Mouse (Mus musculus): ENCODE results near the gene Abcc5. TPM values are rescaled to one million over a fixed set of nuclear protein-coding genes. Genes with fewer than 3 reads are reported as not detected.
"Not testable (repeated sequence)": the region's sequence is repeated elsewhere in the genome, so short reads cannot be mapped to it uniquely, and the experiment has no call there.

The Abcc5 gene
- polyA plus RNA-seq, 1 experiment: 244 TPM

DNA sequence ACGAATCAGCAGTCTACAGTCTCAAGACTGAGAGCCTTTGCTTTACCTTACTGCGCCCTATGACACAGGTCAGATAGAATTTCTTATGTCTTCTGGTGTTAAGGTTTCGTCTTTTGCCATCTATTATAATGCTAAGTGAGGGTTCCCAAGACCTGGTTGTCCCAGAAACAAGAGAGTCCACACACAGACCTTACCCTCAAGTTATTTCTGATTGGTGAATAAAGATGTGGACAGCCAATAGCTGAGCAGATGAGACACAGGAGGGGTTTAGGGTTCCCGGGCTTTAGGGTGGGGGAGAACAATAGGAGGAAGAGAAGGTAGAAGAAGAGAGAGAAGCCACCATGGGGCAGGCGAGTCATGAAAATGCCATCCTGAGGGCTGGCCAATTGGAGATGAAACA is 50.9 kb downstream of the Abcc5 start:
- H3K4me3 ChIP-seq (ENCODE audit: control insufficient read depth, insufficient read depth, low read length): no peak overlapping the region
- no peak for DNase-seq
- H3K27ac ChIP-seq (ENCODE audit: control insufficient read depth, insufficient read depth, low read length): no peak overlapping the region
- H3K36me3 ChIP-seq (ENCODE audit: control insufficient read depth, insufficient read depth, low read length): peaks cover 57% of the 10 kb centered on the region
- H3K27me3 ChIP-seq (ENCODE audit: control insufficient read depth, insufficient read depth, low read length): no peaks in the 10 kb centered on the region
- TF ChIP-seq CTCF (IDR thresholded peaks at IDR 0.05; ENCODE audit: borderline replicate concordance, control insufficient read depth, extremely low read depth, insufficient read depth, low read length, poor library complexity) (no peak), POLR2A (IDR thresholded peaks at IDR 0.05; ENCODE audit: control insufficient read depth, extremely low read depth, insufficient read depth, low read length, poor library complexity) (no peak)
- WGBS: 97% methylated on average over 5 of the region's 5 CpGs
- no peaks in the 10 kb centered on the region for H3K4me1 ChIP-seq (replicated peaks; ENCODE audit: control insufficient read depth, insufficient read depth, low read length)

GRCm38 (mm10) chr16:20371731-20372130 is 54.5 kb downstream of the Abcc5 start:
- H3K4me3 ChIP-seq (ENCODE audit: control insufficient read depth, insufficient read depth, low read length): no peak overlapping the region
- DNase-seq: no peak
- H3K36me3 ChIP-seq (ENCODE audit: control insufficient read depth, insufficient read depth, low read length): peaks cover 75% of the 10 kb centered on the region
- H3K27ac ChIP-seq (ENCODE audit: control insufficient read depth, insufficient read depth, low read length): no peak overlapping the region
- H3K4me1 ChIP-seq (replicated peaks; ENCODE audit: control insufficient read depth, insufficient read depth, low read length): no peaks in the 10 kb centered on the region
- no peaks in the 10 kb centered on the region for H3K27me3 ChIP-seq (ENCODE audit: control insufficient read depth, insufficient read depth, low read length)
- 90% methylated on average over 4 of the region's 4 CpGs for WGBS
- TF ChIP-seq POLR2A (IDR thresholded peaks at IDR 0.05; ENCODE audit: control insufficient read depth, extremely low read depth, insufficient read depth, low read length, poor library complexity): no peak
- no peak for TF ChIP-seq CTCF (IDR thresholded peaks at IDR 0.05; ENCODE audit: borderline replicate concordance, control insufficient read depth, extremely low read depth, insufficient read depth, low read length, poor library complexity)

- H3K36me3 ChIP-seq (ENCODE audit: control insufficient read depth, insufficient read depth, low read length): peaks cover 78% of the 10 kb centered on the region
- no peak overlapping the region for H3K4me3 ChIP-seq (ENCODE audit: control insufficient read depth, insufficient read depth, low read length)
- no peaks in the 10 kb centered on the region for H3K4me1 ChIP-seq (replicated peaks; ENCODE audit: control insufficient read depth, insufficient read depth, low read length)
- TF ChIP-seq CTCF (IDR thresholded peaks at IDR 0.05; ENCODE audit: borderline replicate concordance, control insufficient read depth, extremely low read depth, insufficient read depth, low read length, poor library complexity) (no peak), POLR2A (IDR thresholded peaks at IDR 0.05; ENCODE audit: control insufficient read depth, extremely low read depth, insufficient read depth, low read length, poor library complexity) (no peak)
- DNase-seq: no peak
- no peaks in the 10 kb centered on the region for H3K27me3 ChIP-seq (ENCODE audit: control insufficient read depth, insufficient read depth, low read length)
- no peak overlapping the region for H3K27ac ChIP-seq (ENCODE audit: control insufficient read depth, insufficient read depth, low read length)
- WGBS: over 99% methylated on average over 9 of the region's 9 CpGs
Observed at GRCm38 (mm10) chr16:20368221-20368620, 58.0 kb downstream of the Abcc5 start.

- Histone ChIP-seq H3K36me3 (ENCODE audit: control insufficient read depth, insufficient read depth, low read length) (peaks cover 72% of the 10 kb centered on the region), H3K27ac (ENCODE audit: control insufficient read depth, insufficient read depth, low read length) (no peak overlapping the region), H3K4me3 (ENCODE audit: control insufficient read depth, insufficient read depth, low read length) (no peak overlapping the region), H3K4me1 (replicated peaks; ENCODE audit: control insufficient read depth, insufficient read depth, low read length) (no peaks in the 10 kb centered on the region), H3K27me3 (ENCODE audit: control insufficient read depth, insufficient read depth, low read length) (no peaks in the 10 kb centered on the region)
- WGBS: 95% methylated on average over 11 of the region's 11 CpGs
- TF ChIP-seq POLR2A (IDR thresholded peaks at IDR 0.05; ENCODE audit: control insufficient read depth, extremely low read depth, insufficient read depth, low read length, poor library complexity): no peak
- TF ChIP-seq CTCF (IDR thresholded peaks at IDR 0.05; ENCODE audit: borderline replicate concordance, control insufficient read depth, extremely low read depth, insufficient read depth, low read length, poor library complexity): no peak
- no peak for DNase-seq
Observed at GRCm38 (mm10) chr16:20362121-20362520, 64.1 kb downstream of the Abcc5 start.

DNA sequence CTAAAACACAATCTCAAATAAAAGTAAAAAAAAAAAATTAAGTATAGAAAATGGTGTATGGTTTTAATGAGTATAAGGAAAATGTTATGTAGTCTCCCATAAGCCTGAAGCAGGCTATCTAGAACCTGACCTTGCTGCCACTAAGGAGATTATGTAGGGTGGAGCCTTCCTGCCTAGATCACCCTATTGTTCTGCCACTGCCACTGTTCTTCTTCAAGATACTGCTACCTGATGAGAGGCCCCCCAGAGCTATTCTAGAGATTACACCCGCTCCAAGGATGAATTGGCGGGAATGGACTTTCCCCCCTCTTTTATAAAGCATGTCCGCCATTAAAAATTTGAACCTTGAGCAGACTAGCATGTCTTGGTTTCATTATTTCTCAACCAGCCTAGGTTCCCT is 64.7 kb downstream of the Abcc5 start:
- WGBS: 95% methylated on average over 3 of the region's 3 CpGs
- H3K27me3 ChIP-seq (ENCODE audit: control insufficient read depth, insufficient read depth, low read length); H3K4me1 ChIP-seq (replicated peaks; ENCODE audit: control insufficient read depth, insufficient read depth, low read length); H3K4me3 ChIP-seq (ENCODE audit: control insufficient read depth, insufficient read depth, low read length); DNase-seq; H3K27ac ChIP-seq (ENCODE audit: control insufficient read depth, insufficient read depth, low read length): not testable (repeated sequence)
- peaks cover 72% of the 10 kb centered on the region for H3K36me3 ChIP-seq (ENCODE audit: control insufficient read depth, insufficient read depth, low read length)

DNA sequence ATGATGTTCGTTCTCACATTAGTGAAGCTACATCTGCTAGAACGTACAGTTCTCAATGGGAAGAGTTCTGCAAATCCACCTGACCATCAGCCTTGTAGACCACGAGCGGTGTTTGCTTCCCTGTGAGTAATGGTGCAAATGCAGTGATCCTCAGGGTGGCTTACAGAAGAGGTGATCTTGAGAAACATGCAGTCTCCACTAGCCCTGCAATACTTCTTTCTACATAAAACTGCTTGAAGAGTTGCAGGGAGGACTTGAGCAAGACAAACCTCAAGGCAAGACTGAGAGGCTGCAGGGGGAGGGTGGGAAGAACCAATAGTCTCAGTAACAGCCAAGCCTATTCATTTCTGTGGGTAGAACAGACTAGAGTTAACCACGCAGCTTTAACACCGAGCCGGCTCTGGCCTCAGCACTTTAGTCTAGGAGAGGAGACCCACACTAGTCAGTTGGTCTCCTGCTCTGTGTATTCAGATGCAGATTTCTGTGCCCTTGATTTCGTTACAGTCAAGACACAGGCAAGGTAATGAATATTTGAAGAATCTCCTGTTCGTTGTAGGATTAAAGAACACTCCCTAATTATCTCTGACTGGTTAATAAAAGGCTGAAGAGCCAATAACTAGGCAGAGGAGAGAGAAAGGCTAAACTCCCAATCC is 66.4 kb downstream of the Abcc5 start:
- DNase-seq: no peak
- Histone ChIP-seq H3K27me3 (ENCODE audit: control insufficient read depth, insufficient read depth, low read length) (no peaks in the 10 kb centered on the region), H3K4me3 (ENCODE audit: control insufficient read depth, insufficient read depth, low read length) (no peak overlapping the region), H3K4me1 (replicated peaks; ENCODE audit: control insufficient read depth, insufficient read depth, low read length) (no peaks in the 10 kb centered on the region), H3K27ac (ENCODE audit: control insufficient read depth, insufficient read depth, low read length) (no peak overlapping the region), H3K36me3 (ENCODE audit: control insufficient read depth, insufficient read depth, low read length) (peaks cover 72% of the 10 kb centered on the region)
- 92% methylated on average over 9 of the region's 9 CpGs for WGBS
- no peak for TF ChIP-seq POLR2A (IDR thresholded peaks at IDR 0.05; ENCODE audit: control insufficient read depth, extremely low read depth, insufficient read depth, low read length, poor library complexity)
- no peak for TF ChIP-seq CTCF (IDR thresholded peaks at IDR 0.05; ENCODE audit: borderline replicate concordance, control insufficient read depth, extremely low read depth, insufficient read depth, low read length, poor library complexity)

- Histone ChIP-seq H3K27me3 (ENCODE audit: control insufficient read depth, insufficient read depth, low read length) (no peaks in the 10 kb centered on the region), H3K36me3 (ENCODE audit: control insufficient read depth, insufficient read depth, low read length) (peaks cover 69% of the 10 kb centered on the region), H3K4me1 (replicated peaks; ENCODE audit: control insufficient read depth, insufficient read depth, low read length) (no peaks in the 10 kb centered on the region), H3K4me3 (ENCODE audit: control insufficient read depth, insufficient read depth, low read length) (no peak overlapping the region), H3K27ac (ENCODE audit: control insufficient read depth, insufficient read depth, low read length) (no peak overlapping the region)
- TF ChIP-seq POLR2A (IDR thresholded peaks at IDR 0.05; ENCODE audit: control insufficient read depth, extremely low read depth, insufficient read depth, low read length, poor library complexity): no peak
- TF ChIP-seq CTCF (IDR thresholded peaks at IDR 0.05; ENCODE audit: borderline replicate concordance, control insufficient read depth, extremely low read depth, insufficient read depth, low read length, poor library complexity): no peak
- DNase-seq: no peak
- WGBS: 83% methylated on average over 5 of the region's 5 CpGs
Observed at GRCm38 (mm10) chr16:20357837-20358236, 68.4 kb downstream of the Abcc5 start.
